Mouse (Mus musculus) heart, postnatal 14 days (tissue): Measurements from ENCODE around the gene Gnai2. TPM values are rescaled to one million over a fixed set of nuclear protein-coding genes. Genes with fewer than 3 reads are reported as not detected.

Experiments
- DNase-seq, 2 experiments: peaks; one replicate each; pipeline ENCODE4 v3.0.0; 2021 to 2022
- intact Hi-C: fragments of 180-260 bp; cut with DNase I; formaldehyde crosslinking; loops from one replicate; pipeline ENCODE4 v1.15.1; 2025
- total RNA-seq, 2 experiments: library from RNA; stranded (reverse); gene quantifications; 2 replicates each; pipeline ENCODE4 v1.2.3; 2021

The Gnai2 gene
- total RNA-seq, 2 experiments from 2014 or later, result 318 to 327 TPM

DNA sequence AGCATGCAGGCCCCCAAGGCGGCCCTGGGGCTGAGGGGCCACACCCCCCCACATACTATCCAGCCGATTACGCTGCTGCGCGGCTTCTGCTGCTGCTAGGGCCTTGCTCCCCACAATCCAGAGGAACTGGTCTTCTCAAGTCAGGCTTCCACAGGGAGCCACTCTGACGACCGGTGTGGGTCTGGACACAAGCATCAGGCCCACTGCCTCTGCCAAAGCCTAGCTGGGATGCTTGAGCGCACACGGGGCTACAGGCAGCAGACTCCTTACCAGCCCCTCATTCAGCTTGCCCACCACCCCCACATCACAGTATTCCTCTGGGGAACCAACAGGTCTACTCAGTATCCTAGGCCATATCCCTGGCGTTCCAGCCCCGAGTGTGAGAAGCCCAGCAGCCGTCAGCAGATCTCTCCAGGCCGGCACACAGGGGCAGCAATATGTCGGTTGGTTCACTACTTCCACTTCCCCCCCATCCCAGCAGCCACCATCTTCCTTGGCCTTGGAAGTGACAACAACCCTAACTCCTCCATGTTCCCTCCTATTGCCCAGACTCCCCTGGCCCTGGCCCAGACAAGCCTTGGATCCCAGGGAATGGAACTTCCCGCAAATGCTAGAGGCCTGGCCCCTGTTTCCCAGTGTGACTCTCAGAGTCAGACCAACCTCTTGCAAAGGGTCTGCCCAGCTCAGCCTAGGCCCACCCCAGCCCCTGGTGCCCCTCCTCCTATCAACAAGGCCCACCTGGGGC, 1.3 kb downstream of the Gnai2 start:
- intact Hi-C loops, result no loop called here
- peak; percentile 42 to 59 for DNase-seq

DNA sequence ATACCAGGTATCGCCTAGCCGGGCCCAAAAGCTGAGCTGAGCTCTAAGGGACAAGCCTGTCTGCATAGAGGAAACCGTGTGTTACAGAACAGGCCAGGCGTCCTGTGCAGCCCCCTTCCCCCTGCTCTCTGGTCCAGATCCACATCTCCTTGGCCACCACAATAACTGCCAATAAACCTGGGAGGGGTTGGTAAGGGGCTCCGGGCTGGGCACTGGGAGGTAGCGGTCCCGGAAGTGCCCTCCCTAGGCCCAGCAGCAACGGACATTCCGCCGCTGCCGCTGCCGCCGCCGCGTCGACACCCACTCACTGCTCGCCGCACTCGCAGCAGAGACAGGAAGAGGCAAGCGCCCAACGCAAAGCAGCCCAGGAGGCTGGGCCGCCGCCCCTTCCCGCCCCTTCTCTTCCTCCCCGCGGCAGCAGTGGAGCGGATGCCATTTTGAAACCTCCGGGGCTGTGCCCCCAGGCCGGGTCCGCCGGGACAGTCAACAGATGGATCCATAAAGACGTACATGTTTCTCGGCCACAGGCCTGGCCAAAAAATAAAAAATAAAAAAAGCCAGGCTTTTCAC, 2.0 kb downstream of the Gnai2 start:
- intact Hi-C loops, result no loop called here
- peak; percentile 86 to 87 for DNase-seq

DNA sequence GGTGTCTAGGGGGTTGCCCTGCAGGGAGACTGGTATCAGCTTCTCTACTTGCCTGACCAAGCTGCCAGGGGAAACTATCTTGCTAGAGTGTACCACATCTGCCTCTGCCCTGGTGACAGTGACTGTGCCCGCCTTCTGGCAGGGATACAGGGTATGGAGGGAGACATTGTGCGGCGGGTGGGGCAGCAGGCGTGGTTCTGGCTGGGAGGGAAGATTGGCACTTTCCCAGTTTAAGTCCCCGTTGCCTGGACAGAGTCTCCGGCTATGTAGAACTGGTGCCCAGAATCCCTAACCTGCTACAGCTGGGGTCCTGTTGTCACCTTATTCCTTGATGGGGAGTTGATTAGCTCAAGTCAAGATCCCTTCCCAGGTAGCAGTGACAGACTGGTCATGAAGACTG, 2.7 kb downstream of the Gnai2 start:
- peak; percentile 65 to 72 for DNase-seq
- intact Hi-C loops, result no loop called here

DNA sequence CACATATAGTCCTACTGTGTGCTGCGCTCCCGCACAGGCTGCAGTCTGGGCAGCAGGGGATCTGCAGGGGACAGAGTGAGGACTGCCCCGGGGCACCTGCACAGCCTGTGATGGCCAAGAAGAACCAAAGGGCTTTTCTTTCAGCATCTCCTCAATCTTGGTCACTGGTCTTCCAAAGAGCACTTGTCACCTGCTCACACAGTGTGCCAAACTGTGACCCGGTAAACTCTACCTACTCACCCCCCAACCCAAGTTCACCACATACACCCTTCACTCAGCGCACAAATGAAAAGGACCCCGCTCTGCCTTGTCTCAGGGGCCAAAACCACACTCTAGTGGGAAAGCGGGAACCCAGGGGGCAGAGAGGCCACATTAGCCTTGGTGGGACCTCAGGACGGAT, 3.3 kb downstream of the Gnai2 start:
- intact Hi-C loops, result no loop called here
- DNase-seq, result no peak

GRCm38 (mm10) chr9:107631311-107631826, 3.8 kb downstream of the Gnai2 start:
- intact Hi-C loops, result no loop called here
- no peak for DNase-seq

DNA sequence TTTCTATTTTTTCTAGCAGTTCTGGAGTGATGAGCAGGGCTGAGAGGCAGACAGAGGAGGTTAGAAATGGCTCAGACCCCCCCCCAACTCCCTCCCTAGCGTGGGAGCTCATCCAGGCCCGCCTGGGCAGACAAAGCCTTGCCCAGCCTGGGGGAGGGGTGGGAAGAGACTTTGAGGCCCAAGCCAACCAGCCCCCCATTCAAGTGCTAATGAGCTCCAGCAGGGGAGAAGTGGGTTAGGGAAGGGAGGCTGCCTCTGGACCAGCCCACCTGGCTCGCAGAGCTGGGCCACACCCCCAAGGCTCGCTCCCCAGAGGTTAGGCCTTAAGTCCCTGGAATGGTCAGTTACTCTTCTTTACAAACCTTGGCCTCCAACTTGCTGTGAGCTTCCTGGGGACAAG, 4.6 kb downstream of the Gnai2 start:
- DNase-seq, result no peak
- intact Hi-C loops, result no loop called here

DNA sequence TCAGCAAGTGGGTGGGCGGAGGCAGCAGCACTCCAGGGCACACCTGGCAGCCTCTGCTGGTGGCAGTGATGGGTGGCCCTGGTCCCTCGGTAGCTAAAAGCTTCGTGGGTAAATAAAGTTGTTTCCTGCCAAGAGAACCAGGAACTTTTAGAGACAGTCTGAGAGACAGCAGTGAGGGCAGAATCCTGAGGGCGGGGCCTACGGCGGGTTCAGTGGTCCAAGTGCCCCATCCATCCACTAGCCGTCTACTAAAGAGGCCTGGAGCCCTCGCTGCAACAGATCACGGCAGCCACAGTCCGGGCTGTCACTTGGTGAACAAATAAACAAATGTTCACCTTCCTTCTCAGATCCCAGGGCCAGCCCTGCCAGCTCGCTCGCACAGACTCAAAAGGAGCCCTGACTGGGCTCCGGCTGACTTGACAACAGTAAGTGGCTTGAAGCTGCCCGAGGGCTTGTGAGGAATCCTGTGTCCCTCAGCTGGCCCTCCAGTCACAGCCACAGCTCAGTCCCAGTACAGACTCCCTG, 5.2 kb downstream of the Gnai2 start:
- DNase-seq, result no peak
- intact Hi-C loops, result no loop called here

DNA sequence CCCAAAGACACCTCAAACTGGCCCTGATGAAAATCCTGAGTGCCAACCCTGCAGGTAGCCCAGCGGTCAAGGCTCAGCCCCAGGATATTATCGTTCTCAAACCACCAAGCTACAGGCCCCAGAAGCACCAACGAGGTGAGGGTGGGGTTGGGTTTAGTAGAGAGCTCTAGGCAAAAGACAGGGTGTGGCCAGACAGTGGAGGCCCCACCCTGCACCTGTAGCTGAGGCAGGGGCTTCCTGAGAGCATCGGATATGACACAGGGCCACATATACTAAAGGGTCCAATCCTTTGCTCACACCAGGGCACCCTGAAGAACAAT, 5.8 kb downstream of the Gnai2 start:
- intact Hi-C loops, result no loop called here
- DNase-seq, result no peak

DNA sequence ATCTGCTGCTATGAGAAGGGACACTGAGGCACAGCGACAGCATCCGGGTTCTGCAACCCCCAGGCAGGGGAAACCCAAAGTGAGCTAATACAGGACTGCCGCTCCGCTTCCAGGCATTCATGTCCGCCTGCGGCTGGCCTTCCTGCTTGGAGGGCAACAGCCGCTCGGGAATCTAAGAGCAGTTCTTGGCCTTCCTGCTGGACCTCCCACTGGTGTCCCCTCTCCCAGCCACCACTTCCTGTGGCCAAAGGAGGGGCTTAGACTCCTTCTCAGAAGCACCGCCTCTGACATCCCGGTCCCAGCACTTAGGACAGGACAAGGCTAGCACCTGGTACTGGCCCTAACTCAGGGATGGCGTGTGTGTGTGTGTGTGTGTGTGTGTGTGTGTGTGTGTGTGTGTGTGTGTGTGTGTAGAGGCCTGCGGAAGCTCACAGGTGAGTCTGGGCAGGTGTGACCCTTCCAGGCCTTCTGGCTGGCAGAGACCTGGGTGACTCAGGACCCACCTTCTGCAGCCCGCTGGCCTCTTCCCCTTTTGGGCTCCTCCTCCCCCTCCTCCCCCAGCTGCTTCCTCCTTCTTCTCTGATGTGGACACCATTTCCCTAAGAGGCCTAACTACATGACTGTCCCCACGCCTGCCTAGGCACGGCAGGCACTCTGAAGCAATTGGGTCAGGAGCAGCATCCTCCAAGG, 6.3 kb downstream of the Gnai2 start:
- peak; percentile 67 to 70 for DNase-seq
- intact Hi-C loops, result no loop called here

GRCm38 (mm10) chr9:107627387-107628255, 7.5 kb downstream of the Gnai2 start:
- no peak for DNase-seq
- intact Hi-C loops, result loop anchor here (2.0 kb wide), 1 partner anchor 25 kb away; no protein-coding TSS in a partner anchor

GRCm38 (mm10) chr9:107626844-107627277, 8.3 kb downstream of the Gnai2 start:
- intact Hi-C loops, result loop anchor here (2.0 kb wide), 1 partner anchor 24 kb away; no protein-coding TSS in a partner anchor
- DNase-seq, result peak; percentile 87 to 93

GRCm38 (mm10) chr9:107626158-107626843, 8.9 kb downstream of the Gnai2 start:
- DNase-seq, result no peak
- intact Hi-C loops, result loop anchor here (2.0 kb wide), 1 partner anchor 24 kb away; no protein-coding TSS in a partner anchor

GRCm38 (mm10) chr9:107625351-107626128, 9.6 kb downstream of the Gnai2 start:
- DNase-seq, result no peak
- intact Hi-C loops, result loop anchor here (2.0 kb wide), 1 partner anchor 23 kb away; no protein-coding TSS in a partner anchor

DNA sequence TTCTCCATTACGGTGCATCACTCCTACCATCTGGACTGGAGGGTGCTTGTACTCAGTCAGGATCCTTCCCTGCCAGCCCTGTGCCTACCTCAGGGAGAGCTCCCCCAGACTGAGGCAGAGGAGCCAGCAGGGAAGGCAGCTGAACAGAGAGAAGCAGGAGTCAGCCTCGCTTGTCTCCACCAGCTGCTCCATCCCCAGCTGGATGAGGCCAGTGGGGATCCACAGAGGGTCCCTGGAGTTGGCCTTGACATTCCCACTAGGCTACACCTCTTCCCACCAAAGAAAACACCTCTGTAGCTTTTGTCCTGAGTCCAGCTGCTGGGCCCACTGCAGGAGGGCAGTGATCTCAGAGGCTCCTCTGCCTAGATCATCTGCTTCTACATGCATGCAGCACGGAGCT, 10.2 kb downstream of the Gnai2 start:
- intact Hi-C loops, result no loop called here

DNA sequence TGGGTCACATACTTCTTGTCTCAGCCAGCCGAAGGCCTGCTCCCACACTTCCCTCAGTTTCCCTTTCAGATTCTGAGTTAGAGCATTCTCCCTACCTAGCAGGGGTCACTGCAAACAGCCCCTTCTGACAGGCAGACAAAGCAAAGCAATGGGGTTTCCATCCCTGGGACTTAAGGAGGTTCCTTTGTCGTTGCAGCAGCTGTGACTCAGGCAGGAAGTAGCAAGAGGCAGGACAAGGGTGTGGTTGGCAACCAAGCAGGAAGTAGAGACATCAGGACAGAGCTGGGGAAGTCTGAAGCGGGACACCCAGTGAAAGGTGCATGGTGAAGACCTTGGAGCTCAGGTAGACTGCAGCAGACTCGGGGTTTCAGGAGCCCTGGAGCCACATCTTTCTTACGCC, 10.6 kb downstream of the Gnai2 start:
- no peak for DNase-seq
- intact Hi-C loops, result no loop called here

More for the DNA sequence above, 10.2 kb downstream of the Gnai2 start:
- DNase-seq, result no peak

GRCm38 (mm10) chr9:107620954-107621353, 14.2 kb downstream of the Gnai2 start:
- intact Hi-C loops, result no loop called here
- DNase-seq, result no peak

GRCm38 (mm10) chr9:107619546-107619879, 15.7 kb downstream of the Gnai2 start:
- DNase-seq, result no peak
- intact Hi-C loops, result no loop called here

GRCm38 (mm10) chr9:107618778-107619545, 16.2 kb downstream of the Gnai2 start:
- peak; percentile 51 to 67 for DNase-seq
- intact Hi-C loops, result no loop called here
